Mouse (Mus musculus): ENCODE data around the gene Trmt61a. TPM values are rescaled to one million over a fixed set of nuclear protein-coding genes. Genes with fewer than 3 reads are reported as not detected.

Gene Trmt61a
- polyA plus RNA-seq, 1 experiment from 2014 or later: 12.7 TPM

- H3K4me1 ChIP-seq (ENCODE audit: control insufficient read depth, insufficient read depth, low read length): peaks cover 16% of the 10 kb centered on the region
- ATAC-seq: no peak
- no peaks in the 10 kb centered on the region for H3K36me3 ChIP-seq (ENCODE audit: control insufficient read depth, insufficient read depth, low read length)
- no peaks in the 10 kb centered on the region for H3K27me3 ChIP-seq (replicated peaks; ENCODE audit: control insufficient read depth, insufficient read depth, low read length)
- H3K27ac ChIP-seq (ENCODE audit: low read length): no peak overlapping the region
- WGBS: 97% methylated on average over 7 of the region's 7 CpGs
- H3K4me2 ChIP-seq (ENCODE audit: low read depth, low read length): no peak overlapping the region
- H3K4me3 ChIP-seq (ENCODE audit: low read length): no peak overlapping the region
- H3K9me3 ChIP-seq (ENCODE audit: control insufficient read depth, low read length): no peaks in the 10 kb centered on the region
- no peak overlapping the region for H3K9ac ChIP-seq (ENCODE audit: low read depth, low read length)
These were observed 38.6 kb downstream of the Trmt61a start for GRCm38 (mm10) chr12:111716505-111716904.

- Histone ChIP-seq H3K36me3 (ENCODE audit: control insufficient read depth, insufficient read depth, low read length) (no peaks in the 10 kb centered on the region), H3K4me1 (ENCODE audit: control insufficient read depth, insufficient read depth, low read length) (peaks cover 10% of the 10 kb centered on the region), H3K27ac (ENCODE audit: low read length) (no peak overlapping the region), H3K27me3 (replicated peaks; ENCODE audit: control insufficient read depth, insufficient read depth, low read length) (no peaks in the 10 kb centered on the region), H3K9me3 (ENCODE audit: control insufficient read depth, low read length) (no peaks in the 10 kb centered on the region), H3K4me2 (ENCODE audit: low read depth, low read length) (no peak overlapping the region), H3K9ac (ENCODE audit: low read depth, low read length) (0 out of 2 replicates have a peak overlapping the region, but pooled peaks have one; percentile 24), H3K4me3 (ENCODE audit: low read length) (no peak overlapping the region)
- WGBS: 64% methylated on average over 8 of the region's 8 CpGs
- ATAC-seq: no peak
These were observed 40.8 kb downstream of the Trmt61a start for GRCm38 (mm10) chr12:111718656-111719055.

GRCm38 (mm10) chr12:111720222-111720621 lies 42.3 kb downstream of the Trmt61a start:
- no peaks in the 10 kb centered on the region for H3K9me3 ChIP-seq (ENCODE audit: control insufficient read depth, low read length)
- H3K36me3 ChIP-seq (ENCODE audit: control insufficient read depth, insufficient read depth, low read length): no peaks in the 10 kb centered on the region
- no peak overlapping the region for H3K4me3 ChIP-seq (ENCODE audit: low read length)
- H3K27me3 ChIP-seq (replicated peaks; ENCODE audit: control insufficient read depth, insufficient read depth, low read length): no peaks in the 10 kb centered on the region
- no peak for ATAC-seq
- no peak overlapping the region for H3K4me2 ChIP-seq (ENCODE audit: low read depth, low read length)
- 85% methylated on average over 4 of the region's 4 CpGs for WGBS
- H3K4me1 ChIP-seq (ENCODE audit: control insufficient read depth, insufficient read depth, low read length): no peaks in the 10 kb centered on the region
- H3K27ac ChIP-seq (ENCODE audit: low read length): no peak overlapping the region
- no peak overlapping the region for H3K9ac ChIP-seq (ENCODE audit: low read depth, low read length)

- no peak overlapping the region for H3K4me3 ChIP-seq (ENCODE audit: low read length)
- ATAC-seq: no peak
- no peak overlapping the region for H3K27ac ChIP-seq (ENCODE audit: low read length)
- 0 out of 2 replicates have a peak, but pooled peaks cover 5% of the 10 kb centered on the region for H3K36me3 ChIP-seq (ENCODE audit: control insufficient read depth, insufficient read depth, low read length)
- H3K4me1 ChIP-seq (ENCODE audit: control insufficient read depth, insufficient read depth, low read length): peaks cover 3% of the 10 kb centered on the region; the same call in 1 of the 2 replicates
- 74% methylated on average over 9 of the region's 9 CpGs for WGBS
- no peak overlapping the region for H3K4me2 ChIP-seq (ENCODE audit: low read depth, low read length)
- H3K9me3 ChIP-seq (ENCODE audit: control insufficient read depth, low read length): no peaks in the 10 kb centered on the region
- no peak overlapping the region for H3K9ac ChIP-seq (ENCODE audit: low read depth, low read length)
- no peaks in the 10 kb centered on the region for H3K27me3 ChIP-seq (replicated peaks; ENCODE audit: control insufficient read depth, insufficient read depth, low read length)
These were observed 44.7 kb downstream of the Trmt61a start for GRCm38 (mm10) chr12:111722654-111723053.

- Histone ChIP-seq H3K27me3 (replicated peaks; ENCODE audit: control insufficient read depth, insufficient read depth, low read length) (no peaks in the 10 kb centered on the region), H3K9me3 (ENCODE audit: control insufficient read depth, low read length) (no peaks in the 10 kb centered on the region), H3K4me1 (ENCODE audit: control insufficient read depth, insufficient read depth, low read length) (peaks cover 3% of the 10 kb centered on the region; the same call in 1 of the 2 replicates), H3K4me3 (ENCODE audit: low read length) (no peak overlapping the region), H3K36me3 (ENCODE audit: control insufficient read depth, insufficient read depth, low read length) (0 out of 2 replicates have a peak, but pooled peaks cover 6% of the 10 kb centered on the region), H3K4me2 (ENCODE audit: low read depth, low read length) (no peak overlapping the region), H3K9ac (ENCODE audit: low read depth, low read length) (0 out of 2 replicates have a peak overlapping the region, but pooled peaks have one; percentile 5), H3K27ac (ENCODE audit: low read length) (peak overlapping the region; percentile 26; the same call in 1 of the 2 replicates)
- peak; percentile 43; the same call in 1 of the 2 replicates for ATAC-seq
- 60% methylated on average over 6 of the region's 6 CpGs for WGBS
These were observed 46.9 kb downstream of the Trmt61a start for GRCm38 (mm10) chr12:111724638-111725337.

GRCm38 (mm10) chr12:111725338-111726121 lies 47.6 kb downstream of the Trmt61a start:
- Histone ChIP-seq H3K9me3 (ENCODE audit: control insufficient read depth, low read length) (no peaks in the 10 kb centered on the region), H3K9ac (ENCODE audit: low read depth, low read length) (peak overlapping the region; percentile 40; the same call in 1 of the 2 replicates), H3K4me3 (ENCODE audit: low read length) (no peak overlapping the region), H3K36me3 (ENCODE audit: control insufficient read depth, insufficient read depth, low read length) (0 out of 2 replicates have a peak, but pooled peaks cover 6% of the 10 kb centered on the region), H3K27me3 (replicated peaks; ENCODE audit: control insufficient read depth, insufficient read depth, low read length) (no peaks in the 10 kb centered on the region), H3K27ac (ENCODE audit: low read length) (peak overlapping the region; percentile 51), H3K4me1 (ENCODE audit: control insufficient read depth, insufficient read depth, low read length) (peaks cover 3% of the 10 kb centered on the region; the same call in 1 of the 2 replicates), H3K4me2 (ENCODE audit: low read depth, low read length) (no peak overlapping the region)
- 65% methylated on average over 12 of the region's 12 CpGs for WGBS
- no peak for ATAC-seq

GRCm38 (mm10) chr12:111726122-111726463 lies 48.2 kb downstream of the Trmt61a start:
- Histone ChIP-seq H3K36me3 (ENCODE audit: control insufficient read depth, insufficient read depth, low read length) (0 out of 2 replicates have a peak, but pooled peaks cover 6% of the 10 kb centered on the region), H3K9ac (ENCODE audit: low read depth, low read length) (peak overlapping the region; percentile 40; the same call in 1 of the 2 replicates), H3K4me3 (ENCODE audit: low read length) (no peak overlapping the region), H3K9me3 (ENCODE audit: control insufficient read depth, low read length) (no peaks in the 10 kb centered on the region), H3K4me2 (ENCODE audit: low read depth, low read length) (no peak overlapping the region), H3K27ac (ENCODE audit: low read length) (peak overlapping the region; percentile 51; the same call in 1 of the 2 replicates), H3K4me1 (ENCODE audit: control insufficient read depth, insufficient read depth, low read length) (peaks cover 3% of the 10 kb centered on the region; the same call in 1 of the 2 replicates), H3K27me3 (replicated peaks; ENCODE audit: control insufficient read depth, insufficient read depth, low read length) (no peaks in the 10 kb centered on the region)
- 49% methylated on average over 4 of the region's 4 CpGs for WGBS
- peak; percentile 50; the same call in 1 of the 2 replicates for ATAC-seq

- 72% methylated on average over 1 of the region's 1 CpGs for WGBS
- Histone ChIP-seq H3K9ac (ENCODE audit: low read depth, low read length) (no peak overlapping the region), H3K4me3 (ENCODE audit: low read length) (no peak overlapping the region), H3K27ac (ENCODE audit: low read length) (no peak overlapping the region), H3K27me3 (replicated peaks; ENCODE audit: control insufficient read depth, insufficient read depth, low read length) (no peaks in the 10 kb centered on the region), H3K9me3 (ENCODE audit: control insufficient read depth, low read length) (no peaks in the 10 kb centered on the region), H3K36me3 (ENCODE audit: control insufficient read depth, insufficient read depth, low read length) (0 out of 2 replicates have a peak, but pooled peaks cover 6% of the 10 kb centered on the region), H3K4me2 (ENCODE audit: low read depth, low read length) (no peak overlapping the region), H3K4me1 (ENCODE audit: control insufficient read depth, insufficient read depth, low read length) (peaks cover 13% of the 10 kb centered on the region)
- ATAC-seq: no peak
These were observed 50.1 kb downstream of the Trmt61a start for GRCm38 (mm10) chr12:111727956-111728355.

Measured in intestine, embryonic 16.5 days (tissue).